In the genomic region with DNA sequence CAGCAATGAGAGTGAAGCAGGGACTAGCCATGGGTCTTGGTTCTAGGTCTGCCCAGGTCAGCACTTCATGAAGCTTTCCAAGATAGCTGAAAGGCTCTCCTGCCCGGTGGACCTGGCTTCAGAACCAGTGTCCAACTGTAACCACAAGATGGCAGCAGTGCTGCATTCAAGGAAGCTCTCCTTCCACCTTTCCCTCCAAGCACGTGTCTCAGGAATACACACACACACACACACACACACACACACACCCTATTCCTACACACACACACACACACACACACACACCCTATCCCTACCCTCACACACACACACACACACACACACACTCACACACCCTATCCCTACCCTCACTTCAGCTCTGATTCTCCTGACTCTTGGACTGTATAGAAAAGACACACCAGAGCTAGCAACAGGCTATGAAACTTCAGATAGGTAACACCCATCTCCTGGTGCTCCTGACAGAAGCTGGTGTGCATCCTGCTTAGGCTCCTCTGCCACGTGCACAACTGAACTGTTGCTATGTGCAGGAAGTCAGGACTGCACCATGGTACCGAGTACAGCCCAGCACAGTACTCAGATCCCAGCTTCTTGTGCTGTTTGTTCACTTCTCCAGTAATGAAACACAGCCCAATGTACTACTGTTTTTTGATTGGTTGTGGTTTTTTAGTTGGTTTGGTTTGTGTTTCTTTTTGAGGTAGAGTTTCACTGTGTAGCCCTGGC, we compare ENCODE assay signal across 7 mouse cellular contexts. TPM values are rescaled to one million over a fixed set of nuclear protein-coding genes. Genes with fewer than 3 reads are reported as not detected.
A peak's percentile ranks its signal among the peaks of the same experiment; 100 is the strongest.
DNase-seq lines count a peak whose midpoint lies in the region; ATAC-seq lines count a peak whose summit lies in the region.

No protein-coding gene starts in this region.

- WGBS in embryonic facial prominence, embryonic 10.5 days, result 27% methylated on average over 4 of the region's 4 CpGs
- 30% methylated on average over 4 of the region's 4 CpGs for WGBS in limb, embryonic 10.5 days
- WGBS in midbrain, embryonic 13.5 days, result 24% methylated on average over 4 of the region's 4 CpGs

- peak; percentile 89 for DNase-seq in adrenal gland, postnatal 10 days
- peak; percentile 81 for DNase-seq in embryonic facial prominence, embryonic 10.5 days (ENCODE audit: low spot score)
- DNase-seq in heart, adult 18-20 months, result peak; percentile 84 to 90
- DNase-seq in kidney, adult 18-20 months, result peak; percentile 87
- peak; percentile 84 for DNase-seq in limb, embryonic 10.5 days (ENCODE audit: low spot score)
- DNase-seq in spleen, adult 12 weeks (ENCODE audit: low spot score), result peak; percentile 54

- H3K4me2 ChIP-seq in midbrain, embryonic 13.5 days (replicated peaks), result no peak overlapping the region

- H3K4me1 ChIP-seq in embryonic facial prominence, embryonic 10.5 days, result no peaks in the 10 kb centered on the region
- 0 out of 2 replicates have a peak, but pooled peaks cover 3% of the 10 kb centered on the region for H3K4me1 ChIP-seq in limb, embryonic 10.5 days
- no peaks in the 10 kb centered on the region for H3K4me1 ChIP-seq in midbrain, embryonic 13.5 days (replicated peaks)

- H3K27me3 ChIP-seq in embryonic facial prominence, embryonic 10.5 days (replicated peaks; ENCODE audit: low read depth, poor library complexity, severe bottlenecking), result no peaks in the 10 kb centered on the region
- H3K27me3 ChIP-seq in limb, embryonic 10.5 days (ENCODE audit: low read depth, poor library complexity, severe bottlenecking), result no peaks in the 10 kb centered on the region
- H3K27me3 ChIP-seq in midbrain, embryonic 13.5 days, result no peaks in the 10 kb centered on the region

- H3K9me3 ChIP-seq in embryonic facial prominence, embryonic 10.5 days, result no peaks in the 10 kb centered on the region
- no peaks in the 10 kb centered on the region for H3K9me3 ChIP-seq in limb, embryonic 10.5 days (replicated peaks)
- no peaks in the 10 kb centered on the region for H3K9me3 ChIP-seq in midbrain, embryonic 13.5 days

- no peak overlapping the region for H3K27ac ChIP-seq in embryonic facial prominence, embryonic 10.5 days (replicated peaks)
- H3K27ac ChIP-seq in limb, embryonic 10.5 days, result no peak overlapping the region
- H3K27ac ChIP-seq in midbrain, embryonic 13.5 days, result no peak overlapping the region

- H3K9ac ChIP-seq in midbrain, embryonic 13.5 days (replicated peaks), result no peak overlapping the region

- no peaks in the 10 kb centered on the region; the same call in 1 of the 2 replicates for H3K36me3 ChIP-seq in embryonic facial prominence, embryonic 10.5 days (replicated peaks)
- H3K36me3 ChIP-seq in limb, embryonic 10.5 days, result peaks cover 3% of the 10 kb centered on the region; the same call in 1 of the 2 replicates
- no peaks in the 10 kb centered on the region for H3K36me3 ChIP-seq in midbrain, embryonic 13.5 days

- H3K4me3 ChIP-seq in embryonic facial prominence, embryonic 10.5 days, result no peak overlapping the region
- H3K4me3 ChIP-seq in limb, embryonic 10.5 days, result no peak overlapping the region
- H3K4me3 ChIP-seq in midbrain, embryonic 13.5 days (replicated peaks), result no peak overlapping the region

- ATAC-seq in midbrain, embryonic 13.5 days, result peak; percentile 91

RNA-seq across cellular contexts. Expression of gene Hmox1, which starts 21.6 kb away (rescaled TPM):
- 10 to 100 TPM; 27.3 to 35.5 TPM for total RNA-seq in adrenal gland, postnatal 10 days (2021)
- polyA plus RNA-seq in embryonic facial prominence, embryonic 10.5 days (2016; fragmentation: Nextera tagmentation; extraction: Ambion mirVana), result 20.9 and 21.3 TPM in 2 replicates
- 10 to 100 TPM; 10.3 to 17.5 TPM for total RNA-seq in heart, adult 18-20 months (2021)
- 18.5 and 22.9 TPM in 2 replicates for polyA plus RNA-seq in limb, embryonic 10.5 days (2016; fragmentation: Nextera tagmentation; extraction: Ambion mirVana)
- 11.7 and 15.4 TPM in 2 replicates for polyA plus RNA-seq in midbrain, embryonic 13.5 days (2015; fragmentation: Nextera tagmentation; extraction: Ambion mirVana)

RNA-seq across cellular contexts. Expression of gene Mcm5, which starts 37.6 kb away (rescaled TPM):
- 10 to 100 TPM; 25.6 to 40.0 TPM for total RNA-seq in adrenal gland, postnatal 10 days (2021)
- polyA plus RNA-seq in embryonic facial prominence, embryonic 10.5 days (2016; fragmentation: Nextera tagmentation; extraction: Ambion mirVana), result 312 and 340 TPM in 2 replicates
- 1 to 10 TPM; 3.3 to 5.1 TPM for total RNA-seq in heart, adult 18-20 months (2021)
- polyA plus RNA-seq in limb, embryonic 10.5 days (2016; fragmentation: Nextera tagmentation; extraction: Ambion mirVana), result 364 and 378 TPM in 2 replicates
- polyA plus RNA-seq in midbrain, embryonic 13.5 days (2015; fragmentation: Nextera tagmentation; extraction: Ambion mirVana), result 64.2 and 64.9 TPM in 2 replicates

RNA-seq across cellular contexts. Expression of gene Tom1, which starts 38.3 kb away (rescaled TPM):
- total RNA-seq in adrenal gland, postnatal 10 days (2021), result 10 to 100 TPM; 28.3 to 31.5 TPM
- 32.0 and 32.3 TPM in 2 replicates for polyA plus RNA-seq in embryonic facial prominence, embryonic 10.5 days (2016; fragmentation: Nextera tagmentation; extraction: Ambion mirVana)
- 10 to 100 TPM; 57.9 to 63.7 TPM for total RNA-seq in heart, adult 18-20 months (2021)
- polyA plus RNA-seq in limb, embryonic 10.5 days (2016; fragmentation: Nextera tagmentation; extraction: Ambion mirVana), result 33.5 and 36.5 TPM in 2 replicates
- polyA plus RNA-seq in midbrain, embryonic 13.5 days (2015; fragmentation: Nextera tagmentation; extraction: Ambion mirVana), result 21.0 and 22.7 TPM in 2 replicates
